Mouse (Mus musculus) C2C12 (cell line): ENCODE measurements around the gene Cntrl.

Experiments
- CTCF ChIP-seq: IDR thresholded peaks from one replicate; pipeline ENCODE4 v1.5.1; 2011; ENCODE audit not compliant: control insufficient read depth, insufficient read depth, insufficient read length
- USF1 ChIP-seq: IDR thresholded peaks from one replicate; pipeline ENCODE4 v1.6.1; 2011; ENCODE audit warnings: low read depth, mild to moderate bottlenecking, control low read depth, moderate library complexity

DNA sequence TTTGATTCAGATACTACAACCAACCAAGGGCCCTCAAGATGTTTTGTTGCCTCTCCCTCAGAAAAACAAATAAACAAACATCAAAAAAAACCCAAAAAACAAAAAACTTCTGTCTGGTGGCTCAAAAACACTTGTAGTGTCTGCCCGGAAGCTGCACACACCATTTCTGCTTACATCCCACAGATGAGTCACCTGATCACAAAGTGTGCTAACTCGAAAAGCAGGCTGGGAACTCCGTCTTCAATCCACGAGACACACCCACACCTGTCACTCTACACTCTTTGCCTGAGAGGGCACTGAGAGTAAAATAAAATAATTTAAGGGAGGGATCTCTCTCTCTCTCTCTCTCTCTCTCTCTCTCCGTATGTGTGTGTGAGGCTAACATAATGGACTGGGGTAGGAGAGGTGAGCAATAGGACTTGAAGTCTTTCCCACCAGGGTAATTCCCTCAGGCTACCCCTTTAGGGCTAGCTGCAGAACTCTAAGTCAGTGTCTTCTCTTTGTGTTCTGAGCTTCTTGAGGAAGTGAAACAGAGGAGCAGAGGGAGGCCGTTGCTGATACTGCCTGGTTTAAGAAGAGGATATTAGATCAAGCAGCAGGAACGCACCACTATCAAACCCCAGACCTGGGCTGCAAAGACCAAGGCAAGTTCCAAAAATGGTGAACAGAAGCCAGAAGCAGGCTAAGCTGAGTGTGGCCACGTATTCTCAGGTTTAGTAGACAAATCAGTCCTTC, 99.8 kb downstream of the Cntrl start:
- TF ChIP-seq CTCF (no peak), USF1 (no peak)
